Mouse (Mus musculus) hindbrain, embryonic 12.5 days (tissue): ENCODE results near the gene Gm4881. TPM values are rescaled to one million over a fixed set of nuclear protein-coding genes. Genes with fewer than 3 reads are reported as not detected.

Experiments used
- microRNA-seq: library from miRNA; unstranded; fragments of <30 nt; microRNA quantifications from one replicate; pipeline ENCODE4, GENCODE M21; 2017
- polyA plus RNA-seq: library from polyadenylated mRNA; unstranded; fragments of >200 nt; fragmentation: Nextera tagmentation; extraction: Ambion mirVana; gene quantifications from 2 replicates; pipeline ENCODE4 v1.2.1, GENCODE M21; 2016

Gene Gm4881
- polyA plus RNA-seq, 1 experiment from 2014 or later = 13.8 TPM

Small RNA genes within 50 kb of the gene (microRNA-seq; reads per million reads assigned to microRNA genes)
- not detected for gene Mir7046
- gene Mir7047 = not detected

Other genes starting within 250 kb of the Gm4881 start
- gene BC049730, start 235.3 kb downstream of the Gm4881 start, polyA plus RNA-seq = not detected in 2 replicates
- not detected in 2 replicates for gene Gm4763, start 217.6 kb downstream of the Gm4881 start, polyA plus RNA-seq
- gene Cd177, start 184.2 kb downstream of the Gm4881 start, polyA plus RNA-seq = 0.23 and 0.39 TPM in 2 replicates
- gene Ceacam10, start 167.3 kb downstream of the Gm4881 start, polyA plus RNA-seq = not detected in 2 replicates
- gene Gm9844, start 82.3 kb downstream of the Gm4881 start, polyA plus RNA-seq = 28.6 and 37.8 TPM in 2 replicates
- gene Lypd4, start 74.6 kb downstream of the Gm4881 start, polyA plus RNA-seq = not detected in 2 replicates
- gene Dmrtc2, start 74.4 kb downstream of the Gm4881 start, polyA plus RNA-seq = 0.27 TPM in 1 of 2 replicates, not detected in the other
- 1,212 and 1,459 TPM in 2 replicates for gene Rps19, start 60.1 kb downstream of the Gm4881 start, polyA plus RNA-seq
- gene Cd79a, start 47.1 kb downstream of the Gm4881 start, polyA plus RNA-seq = 0.23 and 0.36 TPM in 2 replicates
- 91.2 and 91.8 TPM in 2 replicates for gene Arhgef1, start 41.6 kb downstream of the Gm4881 start, polyA plus RNA-seq
- gene Rabac1, start 28.3 kb upstream of the Gm4881 start, polyA plus RNA-seq = 122 and 138 TPM in 2 replicates
- 110 and 121 TPM in 2 replicates for gene Atp1a3, start 61.5 kb upstream of the Gm4881 start, polyA plus RNA-seq
- gene Grik5, start 127.9 kb upstream of the Gm4881 start, polyA plus RNA-seq = 16.5 and 17.1 TPM in 2 replicates
- gene Zfp574, start 128.1 kb upstream of the Gm4881 start, polyA plus RNA-seq = 39.8 and 40.8 TPM in 2 replicates
- gene Pou2f2, start 235.2 kb upstream of the Gm4881 start, polyA plus RNA-seq = 38.6 and 40.3 TPM in 2 replicates